Mouse (Mus musculus) c-Kit-positive CD71-negative TER-119-negative erythroid progenitor cells, embryonic 14.5 days (primary cell): ENCODE measurements around the gene Cep135.

Experiments
- DNase-seq: peaks from one replicate; pipeline ENCODE4 v3.0.0-alpha.2; 2013; ENCODE audit warnings: low read depth

The Cep135 gene

DNA sequence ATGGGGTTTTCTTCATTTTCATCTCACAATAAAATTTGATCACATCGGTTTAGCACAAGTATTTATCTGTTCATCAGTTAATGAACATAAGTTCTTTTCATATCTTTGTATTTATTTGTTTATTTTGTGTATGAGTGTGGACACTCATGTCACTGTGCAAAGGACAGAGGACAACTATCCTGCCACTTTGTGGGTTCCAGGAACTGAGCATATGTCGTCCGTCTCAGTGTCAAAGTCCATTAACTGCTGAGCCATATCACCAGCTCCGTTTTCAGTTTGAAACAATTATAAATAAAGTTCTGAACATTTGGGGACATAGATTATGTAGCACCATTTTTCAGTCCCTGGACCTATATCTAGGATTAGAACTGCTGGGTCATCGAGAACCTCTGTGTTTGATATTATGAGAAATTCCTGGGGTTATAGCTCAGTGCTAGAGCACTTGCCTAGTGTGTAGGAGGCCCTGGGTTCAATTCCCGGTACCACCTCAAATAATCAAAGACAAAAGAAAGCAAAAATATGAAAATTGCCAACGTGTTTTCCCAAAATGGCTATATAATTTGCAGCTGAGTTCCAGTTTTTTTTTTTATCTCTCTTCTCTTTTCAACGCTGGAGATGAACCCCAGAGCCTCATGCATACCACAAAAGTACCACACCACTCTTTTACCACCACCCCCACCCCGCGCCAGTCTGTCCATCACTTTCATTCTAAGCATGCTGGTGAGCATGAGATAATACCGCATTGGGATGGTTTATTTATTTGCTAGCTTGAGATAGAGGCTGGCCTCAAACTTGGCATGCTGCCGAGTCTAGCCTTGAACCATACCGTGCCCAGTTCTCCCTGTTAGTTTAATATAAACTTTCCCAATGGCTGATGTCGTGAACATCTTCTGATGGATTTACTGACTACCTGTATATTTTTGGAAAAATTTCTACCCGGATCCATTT, 96.4 kb downstream of the Cep135 start:
- DNase-seq, result no peak

GRCm38 (mm10) chr5:76687961-76688600, 99.6 kb downstream of the Cep135 start:
- no peak for DNase-seq

GRCm38 (mm10) chr5:76688643-76689042, 100.1 kb downstream of the Cep135 start:
- no peak for DNase-seq

GRCm38 (mm10) chr5:76690177-76690593, 101.7 kb downstream of the Cep135 start:
- DNase-seq, result no peak

DNA sequence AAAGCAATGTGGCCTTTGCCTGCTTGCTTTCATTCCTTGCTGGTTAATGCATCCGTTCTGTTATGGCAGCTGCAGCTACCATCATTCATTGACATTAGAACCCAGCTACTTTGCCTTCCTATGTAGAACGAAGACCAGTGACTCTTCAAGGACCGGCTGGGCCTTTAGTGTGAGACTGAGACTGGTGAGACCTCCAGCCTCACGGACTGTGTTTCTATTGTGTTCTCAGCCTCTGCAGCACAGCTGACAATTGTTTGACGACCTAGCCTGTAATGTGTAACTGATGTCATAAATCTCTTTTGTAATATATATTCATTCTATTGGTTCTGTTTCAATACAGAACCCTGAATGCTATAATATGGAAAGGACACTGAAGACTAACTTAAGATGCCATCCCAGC, 102.8 kb downstream of the Cep135 start:
- no peak for DNase-seq

- no peak for DNase-seq
Measured at GRCm38 (mm10) chr5:76691706-76692424, 103.4 kb downstream of the Cep135 start.
